Mouse (Mus musculus): ENCODE data around the gene Gtf3c1.

Gene Gtf3c1

DNA sequence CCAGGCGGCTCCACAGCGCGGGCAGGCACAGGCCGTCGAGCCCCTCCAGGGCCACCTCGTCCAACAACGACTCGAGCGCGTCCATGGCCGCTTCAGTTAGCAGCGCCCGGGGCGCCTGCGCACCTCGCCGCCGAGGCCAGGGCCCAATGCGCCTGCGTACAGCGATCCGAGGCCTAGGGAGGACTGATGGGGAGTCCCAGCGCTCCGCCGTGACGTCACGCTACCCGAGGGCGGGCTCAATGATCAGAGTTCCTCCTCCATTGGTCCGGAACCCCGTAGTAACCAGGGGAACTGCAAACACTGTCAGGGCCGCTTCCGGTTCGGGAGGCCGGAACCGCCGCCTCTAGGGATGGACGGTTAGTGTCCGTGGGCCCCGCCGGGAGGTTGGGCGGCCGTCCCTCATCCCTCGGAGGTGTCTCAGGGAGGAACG is at the start of gene Gtf3c1, which contains the start of gene D430042O09Rik:
Gene Gtf3c1, minus strand, starts transcription at position 188 of the 430 bp plus-strand sequence.
Gene D430042O09Rik, plus strand, starts transcription at position 296 of the 430 bp plus-strand sequence.
- in situ Hi-C loops (cut with MboI; ENCODE audit: unreplicated experiment in 2 of 2) = no loop called here

DNA sequence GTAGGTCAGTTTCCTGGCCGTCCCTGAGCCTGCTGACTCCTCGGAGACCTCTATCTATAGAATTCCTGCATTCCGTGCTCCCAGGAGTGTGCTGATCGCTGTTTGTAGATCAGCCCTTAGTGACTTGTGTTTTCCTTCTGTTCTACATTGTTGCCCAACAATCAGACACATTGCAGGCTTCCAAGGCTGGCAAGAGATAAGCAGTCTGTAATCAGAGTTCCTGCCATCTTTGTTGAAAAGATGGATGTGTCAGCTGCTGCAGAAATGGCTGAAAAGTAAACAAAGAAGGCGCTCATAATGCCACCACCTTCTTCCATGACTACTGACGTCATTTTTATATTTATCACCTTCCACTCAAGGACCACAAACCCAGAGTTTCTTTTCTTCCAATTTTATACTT is 49.2 kb upstream of the Gtf3c1 start:
- in situ Hi-C loops (cut with MboI; ENCODE audit: unreplicated experiment in 2 of 2) = loop anchor here in 1 of 2 experiments (25.0 kb wide), 1 partner anchor 780 kb away; no protein-coding TSS in a partner anchor

- in situ Hi-C loops (cut with MboI; ENCODE audit: unreplicated experiment in 2 of 2) = loop anchor here in 1 of 2 experiments (25.0 kb wide), 1 partner anchor 784 kb away; no protein-coding TSS in a partner anchor
Observed at GRCm38 (mm10) chr7:125753326-125753715, 45.7 kb upstream of the Gtf3c1 start.

DNA sequence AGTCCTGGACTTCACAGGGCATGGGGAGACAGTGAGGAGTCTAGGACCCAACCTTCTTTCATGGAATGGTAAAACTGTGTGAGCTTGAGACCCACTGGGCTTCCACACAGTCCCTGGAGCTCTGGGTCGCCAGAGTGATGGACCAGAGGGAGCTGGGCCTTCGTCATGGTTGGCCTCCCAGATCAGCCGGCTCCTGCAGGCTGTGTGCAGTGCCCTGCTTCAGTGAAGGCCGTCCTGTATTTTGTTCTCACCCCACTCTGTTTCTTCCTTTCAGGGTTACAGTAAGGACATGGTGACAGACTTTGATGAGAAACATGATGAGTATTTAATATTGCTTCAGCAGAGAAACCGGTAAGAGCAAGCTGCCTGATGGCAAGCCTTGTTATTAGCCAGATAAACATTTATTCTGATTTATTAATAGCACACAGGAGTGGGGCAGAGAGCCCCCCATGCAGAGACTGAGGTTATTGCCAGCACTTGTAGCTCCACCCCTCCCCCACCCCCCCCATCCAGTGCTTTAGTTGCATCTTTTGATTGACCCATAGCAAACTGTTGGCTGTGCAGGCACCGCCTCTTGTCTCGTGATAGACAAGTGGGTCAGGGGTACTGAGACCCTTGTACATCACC is 45.2 kb upstream of the Gtf3c1 start:
- in situ Hi-C loops (cut with MboI; ENCODE audit: unreplicated experiment in 2 of 2) = loop anchor here in 1 of 2 experiments (25.0 kb wide), 1 partner anchor 784 kb away; no protein-coding TSS in a partner anchor

DNA sequence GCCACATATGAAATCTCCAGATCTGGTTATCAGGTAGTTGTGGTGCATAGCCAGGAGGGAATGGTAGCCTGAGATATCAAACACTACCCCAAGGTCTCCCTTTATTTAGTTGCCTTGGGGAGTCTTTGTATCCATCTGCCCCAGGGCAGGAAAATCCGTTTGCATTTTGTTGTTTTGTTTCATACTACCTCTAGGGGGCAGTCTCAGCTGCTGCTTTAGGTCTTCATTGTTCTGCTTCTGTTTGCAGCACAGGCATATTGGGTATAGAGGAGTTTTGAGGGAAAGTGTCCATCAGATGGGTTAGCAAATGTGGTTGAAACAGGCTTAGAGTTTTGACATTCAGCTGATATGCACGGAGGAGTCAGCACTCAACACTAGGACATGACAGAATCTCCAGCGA is 40.6 kb upstream of the Gtf3c1 start:
- in situ Hi-C loops (cut with MboI; ENCODE audit: unreplicated experiment in 2 of 2) = no loop called here

GRCm38 (mm10) chr7:125747316-125747690 is 39.7 kb upstream of the Gtf3c1 start:
- in situ Hi-C loops (cut with MboI; ENCODE audit: unreplicated experiment in 2 of 2) = no loop called here

GRCm38 (mm10) chr7:125746621-125747315 is 39.2 kb upstream of the Gtf3c1 start:
- in situ Hi-C loops (cut with MboI; ENCODE audit: unreplicated experiment in 2 of 2) = no loop called here

DNA sequence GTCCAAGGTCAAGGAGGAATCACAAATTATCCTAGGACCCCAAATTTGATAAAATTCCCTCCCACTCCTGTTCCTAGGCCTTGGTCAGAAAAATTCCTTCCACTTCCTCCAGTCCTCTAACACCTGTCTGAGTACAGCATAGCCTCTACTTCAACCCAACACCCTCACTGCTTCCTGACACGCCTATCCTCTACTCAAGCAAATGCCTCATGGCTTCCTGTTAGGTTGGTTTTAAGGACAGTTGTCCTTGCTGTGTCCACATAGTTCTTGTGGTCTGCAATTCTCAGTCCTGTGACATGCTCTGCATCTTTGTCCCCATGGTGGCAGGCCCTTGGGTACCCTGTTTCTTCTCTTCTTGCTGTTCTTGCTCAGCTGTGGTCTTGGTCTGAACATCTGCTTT is 37.2 kb upstream of the Gtf3c1 start:
- in situ Hi-C loops (cut with MboI; ENCODE audit: unreplicated experiment in 2 of 2) = no loop called here

GRCm38 (mm10) chr7:125741271-125741703 is 33.7 kb upstream of the Gtf3c1 start:
- in situ Hi-C loops (cut with MboI; ENCODE audit: unreplicated experiment in 2 of 2) = no loop called here

DNA sequence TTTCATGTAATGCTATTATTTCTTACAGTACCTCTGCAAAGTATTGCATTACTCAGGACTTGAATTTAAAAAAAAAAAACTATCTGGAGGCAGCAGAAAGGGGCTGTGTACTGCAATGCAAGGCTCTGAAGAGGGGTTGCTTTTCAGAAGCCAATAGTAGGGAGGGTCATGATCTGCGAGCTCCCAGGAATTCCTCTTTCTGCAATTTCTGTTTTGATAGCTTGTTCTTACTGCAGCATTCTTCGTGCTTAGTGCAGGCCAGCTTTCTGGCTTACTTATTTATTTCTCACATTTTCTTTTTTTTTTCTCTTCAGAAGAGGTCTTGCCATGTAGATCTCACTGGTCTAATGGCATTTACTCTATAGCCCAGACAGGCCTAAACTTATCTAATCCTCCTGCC is 32.9 kb upstream of the Gtf3c1 start:
- in situ Hi-C loops (cut with MboI; ENCODE audit: unreplicated experiment in 2 of 2) = no loop called here

DNA sequence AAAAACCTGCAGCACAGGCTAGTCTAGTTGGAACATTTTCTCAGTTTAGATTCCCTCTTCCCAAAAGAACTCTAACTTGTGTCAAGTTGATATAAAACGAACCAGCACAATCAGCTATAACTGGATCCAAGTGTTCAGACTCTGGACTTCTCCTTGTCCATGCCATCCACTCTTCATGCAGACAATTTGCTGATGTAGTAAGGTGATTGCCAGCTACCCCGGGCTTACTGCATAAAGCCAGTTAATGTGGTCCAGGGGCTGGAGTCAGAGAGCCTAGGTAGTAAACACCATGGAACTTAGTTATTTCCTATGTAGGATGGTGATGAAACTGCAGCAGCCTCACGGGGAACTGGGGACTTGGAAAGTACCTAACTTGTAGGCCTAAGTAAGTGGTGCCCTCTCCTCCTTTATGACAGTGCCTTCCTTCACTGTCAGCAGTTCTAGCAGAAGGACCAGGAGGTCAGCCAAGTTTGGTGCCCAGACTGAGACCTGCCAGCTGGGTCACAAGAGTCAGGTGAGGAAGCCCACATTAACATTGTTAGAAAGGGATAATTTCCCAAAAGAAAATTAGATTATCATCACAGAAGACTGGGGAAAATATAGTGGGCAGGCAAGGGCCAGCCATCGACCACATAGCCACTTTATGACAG is 28.9 kb upstream of the Gtf3c1 start:
- in situ Hi-C loops (cut with MboI; ENCODE audit: unreplicated experiment in 2 of 2) = no loop called here

GRCm38 (mm10) chr7:125733791-125734190 is 26.2 kb upstream of the Gtf3c1 start:
- in situ Hi-C loops (cut with MboI; ENCODE audit: unreplicated experiment in 2 of 2) = no loop called here

- in situ Hi-C loops (cut with MboI; ENCODE audit: unreplicated experiment in 2 of 2) = no loop called here
Observed at GRCm38 (mm10) chr7:125731679-125732078, 24.1 kb upstream of the Gtf3c1 start.

DNA sequence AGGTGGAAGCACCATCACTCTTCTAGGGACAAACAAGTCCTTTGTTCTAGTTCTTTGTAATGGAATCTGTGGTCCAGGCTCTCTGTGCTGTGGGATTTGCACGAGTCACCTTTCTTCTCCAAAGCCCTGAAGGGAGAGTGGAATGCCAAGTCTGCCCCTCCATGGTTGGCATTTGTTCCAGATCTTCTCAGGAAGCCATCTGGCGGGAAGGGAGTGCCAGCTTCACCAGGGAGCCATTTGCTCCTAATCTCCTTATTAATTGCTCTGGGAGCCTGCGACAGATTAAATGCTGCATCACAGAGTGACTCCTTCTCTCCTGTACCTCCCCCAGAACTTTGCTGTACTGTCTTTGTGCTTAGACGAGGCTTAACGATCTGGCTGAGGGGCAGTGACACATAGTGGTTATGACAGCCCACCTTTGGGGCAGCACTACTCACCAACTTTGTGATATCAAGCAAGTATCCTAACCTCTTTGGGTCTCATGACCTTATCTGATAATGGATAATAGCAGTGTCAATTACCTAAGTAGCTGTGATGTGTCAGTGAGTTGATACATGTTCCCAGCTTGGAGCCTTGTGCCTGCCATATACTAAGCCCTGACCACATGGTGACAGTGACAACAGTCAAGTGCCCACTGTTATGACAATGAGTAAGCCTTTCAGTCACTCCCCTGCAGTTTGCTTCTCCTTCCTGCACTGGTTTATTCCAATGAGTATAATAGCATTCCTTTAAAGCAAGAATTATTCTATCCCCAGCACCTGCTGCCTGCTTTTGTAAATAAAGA is 15.8 kb upstream of the Gtf3c1 start:
- in situ Hi-C loops (cut with MboI; ENCODE audit: unreplicated experiment in 2 of 2) = no loop called here

DNA sequence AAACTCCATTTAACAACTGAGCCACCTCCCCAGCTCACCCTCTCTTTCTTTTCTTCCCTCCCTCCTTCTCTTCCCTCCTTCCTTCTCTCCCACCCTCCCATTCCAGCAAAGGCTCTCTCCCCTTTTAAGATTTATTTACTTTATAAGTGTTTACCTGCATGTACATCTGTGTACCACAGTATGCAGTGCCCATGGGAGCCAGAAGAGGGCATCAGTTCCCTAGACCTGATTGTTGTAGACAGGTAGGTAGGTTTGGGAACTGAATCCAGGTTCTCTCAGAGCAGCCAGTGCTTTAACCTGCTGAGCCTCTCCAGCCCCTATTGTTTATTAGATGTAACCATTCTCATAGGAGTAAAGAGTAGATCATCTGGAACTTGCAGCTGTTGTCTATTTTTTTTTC is 14.5 kb upstream of the Gtf3c1 start:
- in situ Hi-C loops (cut with MboI; ENCODE audit: unreplicated experiment in 2 of 2) = no loop called here

DNA sequence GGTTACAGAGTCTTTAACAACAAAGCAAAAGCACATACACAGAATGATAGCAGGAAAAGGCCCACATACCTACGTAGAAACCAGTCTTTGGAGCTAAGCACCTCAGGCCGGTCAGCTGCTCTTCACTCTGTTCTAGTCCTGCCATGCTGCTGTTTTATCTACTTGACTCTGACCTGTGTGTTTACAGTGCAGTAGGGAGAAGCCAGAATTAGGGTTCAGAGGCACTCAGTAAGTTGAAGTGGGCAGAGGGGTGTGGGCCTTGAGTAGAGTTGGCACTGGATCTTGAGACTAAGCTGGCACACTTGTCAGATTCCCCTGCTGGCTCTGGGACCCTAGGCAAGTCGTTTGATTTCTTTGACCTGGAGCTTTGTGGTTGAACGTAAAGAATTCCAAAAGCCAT is 13.5 kb upstream of the Gtf3c1 start:
- in situ Hi-C loops (cut with MboI; ENCODE audit: unreplicated experiment in 2 of 2) = no loop called here

DNA sequence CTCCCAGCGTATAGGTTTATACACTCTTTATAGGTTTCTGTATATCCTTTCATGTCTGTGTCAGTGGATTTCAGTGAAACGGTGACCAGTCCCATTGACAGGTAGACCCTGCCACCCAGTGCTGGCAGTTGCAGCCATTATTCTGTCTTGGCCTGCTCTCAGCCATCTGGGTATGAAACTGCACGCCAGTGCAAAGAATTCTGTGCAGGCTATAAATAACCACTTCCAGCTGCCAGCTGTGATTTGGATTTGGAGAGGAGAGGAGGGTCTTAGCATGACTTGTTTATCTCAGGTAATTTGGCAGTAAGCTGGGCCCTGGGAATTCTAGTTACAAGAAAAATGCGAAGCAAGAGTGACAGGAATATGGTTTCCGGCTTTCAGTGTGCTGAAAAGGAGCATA is 12.8 kb upstream of the Gtf3c1 start:
- in situ Hi-C loops (cut with MboI; ENCODE audit: unreplicated experiment in 2 of 2) = no loop called here

DNA sequence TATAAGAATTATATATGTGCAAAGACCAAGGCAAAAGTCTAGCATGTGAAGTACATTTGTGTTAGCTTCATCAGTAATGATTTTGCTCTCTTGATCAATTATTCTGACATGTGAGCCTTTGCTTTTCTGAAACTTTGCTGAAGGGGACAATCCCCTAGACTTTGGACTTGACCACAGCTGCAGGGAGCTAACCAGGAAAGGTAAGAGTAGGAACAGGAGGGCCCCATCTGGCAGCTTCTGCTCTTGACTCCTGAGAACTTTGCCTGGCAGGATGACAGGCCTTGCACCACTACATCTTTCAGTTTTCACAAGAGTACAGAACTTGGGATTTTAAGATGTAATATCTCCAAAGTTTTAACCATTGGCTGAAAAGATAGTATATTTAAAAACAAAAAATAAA is 10.0 kb upstream of the Gtf3c1 start:
- in situ Hi-C loops (cut with MboI; ENCODE audit: unreplicated experiment in 2 of 2) = no loop called here

GRCm38 (mm10) chr7:125716724-125717123 is 9.1 kb upstream of the Gtf3c1 start:
- in situ Hi-C loops (cut with MboI; ENCODE audit: unreplicated experiment in 2 of 2) = no loop called here

GRCm38 (mm10) chr7:125714803-125715202 is 7.2 kb upstream of the Gtf3c1 start:
- in situ Hi-C loops (cut with MboI; ENCODE audit: unreplicated experiment in 2 of 2) = no loop called here

Data from v-Abl transformed pro-B cells (cell line).